Mouse (Mus musculus): ENCODE measurements around the gene Ces1b. TPM values are rescaled to one million over a fixed set of nuclear protein-coding genes. Genes with fewer than 3 reads are reported as not detected.

Ces1b gene
- polyA plus RNA-seq, 1 experiment: not detected

DNA sequence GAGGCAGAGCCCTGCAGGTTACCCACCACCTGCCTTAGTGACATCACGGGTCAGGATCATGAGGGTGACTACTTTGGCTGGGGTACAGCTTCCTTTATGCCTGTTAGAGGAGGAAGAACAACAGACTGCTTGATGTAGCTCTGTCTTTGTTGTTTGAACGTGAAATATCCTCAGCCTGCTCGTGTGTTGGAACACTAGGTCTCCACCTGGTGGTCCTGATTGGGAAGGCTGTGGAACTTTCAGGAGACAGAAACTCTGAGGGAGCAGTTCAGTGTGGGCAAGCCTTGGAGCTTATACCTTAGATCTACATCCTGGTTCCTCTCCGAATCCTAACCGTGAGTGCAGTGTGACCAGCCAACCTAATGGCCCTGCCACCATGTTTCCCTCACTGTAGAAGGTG is 58.1 kb downstream of the Ces1b start:
- no peak overlapping the region for H3K4me3 ChIP-seq (ENCODE audit: insufficient read depth, low read depth, low read length)
- TF ChIP-seq POLR2A (IDR thresholded peaks at IDR 0.05; ENCODE audit: insufficient read depth, low read depth, low read length): no peak
- TF ChIP-seq CTCF (IDR thresholded peaks at IDR 0.05; ENCODE audit: insufficient read depth, low read depth, low read length): no peak

GRCm38 (mm10) chr8:93014300-93014699 is 65.5 kb downstream of the Ces1b start:
- Histone ChIP-seq H3K4me3 (ENCODE audit: insufficient read depth, low read depth, low read length) (no peak overlapping the region), H3K27ac (ENCODE audit: insufficient read depth, low read depth, low read length) (no peak overlapping the region), H3K4me1 (ENCODE audit: control insufficient read depth, insufficient read depth, low read length) (no peaks in the 10 kb centered on the region)
- 85% methylated on average over 4 of the region's 4 CpGs for WGBS
- no peak for TF ChIP-seq POLR2A (IDR thresholded peaks at IDR 0.05; ENCODE audit: insufficient read depth, low read depth, low read length)
- TF ChIP-seq CTCF (IDR thresholded peaks at IDR 0.05; ENCODE audit: insufficient read depth, low read depth, low read length): no peak

More for the DNA sequence above, 58.1 kb downstream of the Ces1b start:
- H3K27ac ChIP-seq (ENCODE audit: insufficient read depth, low read depth, low read length): no peak overlapping the region
- no peaks in the 10 kb centered on the region for H3K4me1 ChIP-seq (ENCODE audit: control insufficient read depth, insufficient read depth, low read length)
- 68% methylated on average over 5 of the region's 5 CpGs for WGBS

GRCm38 (mm10) chr8:93012226-93012625 is 67.6 kb downstream of the Ces1b start:
- H3K27ac ChIP-seq (ENCODE audit: insufficient read depth, low read depth, low read length): no peak overlapping the region
- TF ChIP-seq CTCF (IDR thresholded peaks at IDR 0.05; ENCODE audit: insufficient read depth, low read depth, low read length) (no peak), POLR2A (IDR thresholded peaks at IDR 0.05; ENCODE audit: insufficient read depth, low read depth, low read length) (no peak)
- H3K4me1 ChIP-seq (ENCODE audit: control insufficient read depth, insufficient read depth, low read length): no peaks in the 10 kb centered on the region
- H3K4me3 ChIP-seq (ENCODE audit: insufficient read depth, low read depth, low read length): no peak overlapping the region
- WGBS: 75% methylated on average over 6 of the region's 6 CpGs

DNA sequence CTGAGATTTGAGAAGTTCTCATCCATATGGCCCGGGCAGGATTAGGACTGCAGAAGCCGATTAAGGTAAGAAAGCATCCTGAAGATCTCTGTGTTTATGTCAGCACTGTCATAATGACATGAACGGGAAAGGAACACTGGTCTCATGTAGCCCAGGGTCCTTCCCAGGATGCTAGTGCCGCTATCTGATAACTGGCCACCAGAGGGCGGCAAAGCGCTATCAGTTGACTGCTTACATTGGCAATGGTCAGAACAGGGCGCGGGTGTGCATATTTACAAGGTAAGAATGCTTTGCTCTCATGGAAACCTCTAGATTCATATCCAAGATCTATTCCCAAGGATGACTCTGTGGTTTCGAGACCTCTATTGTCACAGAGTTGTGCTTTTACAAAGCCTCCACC is 68.4 kb downstream of the Ces1b start:
- no peak overlapping the region for H3K27ac ChIP-seq (ENCODE audit: insufficient read depth, low read depth, low read length)
- no peak overlapping the region for H3K4me3 ChIP-seq (ENCODE audit: insufficient read depth, low read depth, low read length)
- no peaks in the 10 kb centered on the region for H3K4me1 ChIP-seq (ENCODE audit: control insufficient read depth, insufficient read depth, low read length)
- peak; percentile 67 for TF ChIP-seq CTCF (IDR thresholded peaks at IDR 0.05; ENCODE audit: insufficient read depth, low read depth, low read length)
- TF ChIP-seq POLR2A (IDR thresholded peaks at IDR 0.05; ENCODE audit: insufficient read depth, low read depth, low read length): no peak
- 7% methylated on average over 9 of the region's 9 CpGs for WGBS

- no peaks in the 10 kb centered on the region for H3K4me1 ChIP-seq (ENCODE audit: control insufficient read depth, insufficient read depth, low read length)
- TF ChIP-seq CTCF (IDR thresholded peaks at IDR 0.05; ENCODE audit: insufficient read depth, low read depth, low read length) (no peak), POLR2A (IDR thresholded peaks at IDR 0.05; ENCODE audit: insufficient read depth, low read depth, low read length) (no peak)
- no peak overlapping the region for H3K4me3 ChIP-seq (ENCODE audit: insufficient read depth, low read depth, low read length)
- WGBS: 20% methylated on average over 5 of the region's 5 CpGs
- no peak overlapping the region for H3K27ac ChIP-seq (ENCODE audit: insufficient read depth, low read depth, low read length)
Observed at GRCm38 (mm10) chr8:93010286-93010685, 69.5 kb downstream of the Ces1b start.

Other genes starting within 250 kb of the Ces1b start
- gene Lpcat2, start 224.7 kb downstream of the Ces1b start, polyA plus RNA-seq (2012; ENCODE audit: insufficient read depth, insufficient read length, low replicate concordance, missing spikeins): not detected in 2 replicates
- gene Capns2, start 178.6 kb downstream of the Ces1b start, polyA plus RNA-seq (2012; ENCODE audit: insufficient read depth, insufficient read length, low replicate concordance, missing spikeins): not detected in 2 replicates
- gene Slc6a2, start 119.9 kb downstream of the Ces1b start, polyA plus RNA-seq (2012; ENCODE audit: insufficient read depth, insufficient read length, low replicate concordance, missing spikeins): not detected in 2 replicates
- not detected in 2 replicates for gene Ces1a, start 31.8 kb downstream of the Ces1b start, polyA plus RNA-seq (2012; ENCODE audit: insufficient read depth, insufficient read length, low replicate concordance, missing spikeins)
- not detected in 2 replicates for gene Ces1c, start 51.3 kb upstream of the Ces1b start, polyA plus RNA-seq (2012; ENCODE audit: insufficient read depth, insufficient read length, low replicate concordance, missing spikeins)
- not detected in 2 replicates for gene Ces1d, start 117.8 kb upstream of the Ces1b start, polyA plus RNA-seq (2012; ENCODE audit: insufficient read depth, insufficient read length, low replicate concordance, missing spikeins)
- not detected in 2 replicates for gene Ces1e, start 149.6 kb upstream of the Ces1b start, polyA plus RNA-seq (2012; ENCODE audit: insufficient read depth, insufficient read length, low replicate concordance, missing spikeins)
- not detected in 2 replicates for gene Ces1f, start 199.7 kb upstream of the Ces1b start, polyA plus RNA-seq (2012; ENCODE audit: insufficient read depth, insufficient read length, low replicate concordance, missing spikeins)